Mouse (Mus musculus): ENCODE measurements at regions not wholly inside any gene's neighbourhood (a gene's known extent, or its start where the extent isn't known, plus 50 kb on each side); places are given as distances from the start of the nearest gene placed in this dataset.
A peak's percentile ranks its signal among the peaks of the same experiment; 100 is the strongest.

GRCm38 (mm10) chr16:18683556-18683955 is 53.8 kb upstream of the Sept5 start:
- Histone ChIP-seq H3K27me3 (replicated peaks) (no peaks in the 10 kb centered on the region), H3K36me3 (no peaks in the 10 kb centered on the region), H3K9me3 (no peaks in the 10 kb centered on the region), H3K27ac (no peak overlapping the region), H3K4me1 (peaks cover 9% of the 10 kb centered on the region), H3K4me3 (replicated peaks) (no peak overlapping the region), H3K4me2 (no peak overlapping the region), H3K9ac (no peak overlapping the region)
- no peak for ATAC-seq (ENCODE audit: insufficient read depth, low FRiP score, low read depth)
- 47% methylated on average over 6 of the region's 6 CpGs for WGBS

DNA sequence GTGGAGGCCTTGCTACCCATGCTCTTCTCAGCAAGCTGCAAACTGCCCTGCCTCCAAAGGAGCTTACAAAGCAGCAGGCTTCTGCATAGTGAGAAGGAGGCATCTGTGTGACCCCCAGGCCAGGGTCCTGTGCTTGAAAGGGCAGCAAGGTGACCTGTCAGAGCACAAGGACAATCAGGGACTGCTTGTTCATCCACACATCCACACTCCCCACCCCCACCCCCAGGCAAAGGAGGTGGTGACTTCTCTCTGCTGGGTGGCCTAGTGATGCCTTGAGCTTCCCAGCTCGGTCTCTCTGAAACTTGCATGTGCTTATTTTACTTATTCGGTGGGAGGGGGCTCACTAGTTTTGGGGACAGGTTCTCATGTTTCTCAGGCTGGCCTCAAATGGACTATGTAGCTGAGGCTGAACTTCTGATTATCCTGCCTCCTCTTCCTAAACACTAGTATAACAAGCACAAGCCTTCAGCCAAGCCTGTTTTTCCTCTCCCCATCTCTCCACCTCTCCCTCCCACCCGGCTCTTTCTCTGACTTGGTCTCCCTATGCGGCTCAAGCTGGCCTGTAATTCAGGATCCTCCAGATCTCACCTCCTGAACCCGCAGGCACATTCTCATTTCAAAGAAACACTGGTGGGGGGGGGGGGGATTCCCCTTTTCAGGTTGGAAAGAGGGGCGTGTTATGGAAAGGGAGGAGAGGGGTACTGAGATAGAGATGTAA is 56.4 kb upstream of the Sept5 start:
- ATAC-seq (ENCODE audit: insufficient read depth, low FRiP score, low read depth), result no peak
- Histone ChIP-seq H3K27ac (0 out of 2 replicates have a peak overlapping the region, but pooled peaks have one; percentile 26), H3K4me2 (no peak overlapping the region)

DNA sequence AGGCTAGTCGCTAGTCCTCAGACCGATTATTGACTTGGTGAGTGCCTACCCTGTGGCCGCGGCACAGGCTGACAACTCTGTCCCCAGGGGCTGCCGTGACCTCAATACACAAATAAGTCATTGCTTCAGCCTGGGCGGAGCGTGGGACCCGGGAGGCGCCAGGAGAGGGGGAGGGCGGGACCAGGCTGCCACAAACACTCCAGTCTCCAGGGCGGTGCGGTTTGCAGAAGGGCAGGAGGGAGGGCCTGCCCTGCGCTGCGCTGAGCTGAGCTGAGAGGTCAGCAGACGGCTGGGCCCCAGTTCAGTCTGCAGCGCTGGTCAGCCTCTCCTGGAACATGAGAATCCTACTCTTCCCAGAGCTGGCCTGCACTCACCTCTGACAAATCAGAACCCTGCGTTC is 57.2 kb upstream of the Sept5 start:
- peak; percentile 94 for ATAC-seq (ENCODE audit: insufficient read depth, low FRiP score, low read depth)
- peaks cover 9% of the 10 kb centered on the region for H3K4me1 ChIP-seq
- no peaks in the 10 kb centered on the region for H3K9me3 ChIP-seq
- peak overlapping the region; percentile 51 for H3K4me2 ChIP-seq
- peak overlapping the region; percentile 57 for H3K27ac ChIP-seq
- H3K27me3 ChIP-seq (replicated peaks), result no peaks in the 10 kb centered on the region
- H3K36me3 ChIP-seq, result no peaks in the 10 kb centered on the region
- H3K9ac ChIP-seq, result no peak overlapping the region
- 1% methylated on average over 16 of the region's 17 CpGs for WGBS
- H3K4me3 ChIP-seq (replicated peaks), result peak overlapping the region; percentile 18

More for the DNA sequence above, 56.4 kb upstream of the Sept5 start:
- Histone ChIP-seq H3K4me3 (replicated peaks) (no peak overlapping the region), H3K9me3 (no peaks in the 10 kb centered on the region), H3K9ac (no peak overlapping the region), H3K4me1 (peaks cover 9% of the 10 kb centered on the region), H3K27me3 (replicated peaks) (no peaks in the 10 kb centered on the region), H3K36me3 (no peaks in the 10 kb centered on the region)
- 16% methylated on average over 6 of the region's 6 CpGs for WGBS

DNA sequence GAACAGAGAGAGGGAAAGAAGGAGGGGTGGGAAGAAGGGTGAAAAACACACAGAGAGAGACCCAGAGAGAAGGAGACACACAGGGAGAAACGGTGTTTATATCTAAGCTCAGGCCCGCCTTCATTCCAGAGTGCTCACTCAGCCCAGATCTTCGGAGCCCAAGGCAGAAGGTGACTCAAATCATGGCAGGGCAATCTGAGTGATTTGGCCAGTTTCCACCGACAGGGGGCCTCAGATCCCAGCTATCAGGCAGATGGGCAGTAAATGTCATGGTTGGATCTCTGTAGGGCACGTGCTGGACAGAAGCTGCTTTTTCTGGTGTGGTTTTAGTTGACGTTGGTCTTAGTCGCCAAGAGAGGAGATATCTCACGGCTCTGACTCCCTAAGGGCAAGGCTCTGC is 57.6 kb upstream of the Sept5 start:
- no peak overlapping the region for H3K9ac ChIP-seq
- no peaks in the 10 kb centered on the region for H3K27me3 ChIP-seq (replicated peaks)
- H3K4me1 ChIP-seq, result peaks cover 9% of the 10 kb centered on the region
- ATAC-seq (ENCODE audit: insufficient read depth, low FRiP score, low read depth), result peak; percentile 32; the same call in 1 of the 2 replicates
- no peaks in the 10 kb centered on the region for H3K9me3 ChIP-seq
- WGBS, result 7% methylated on average over 8 of the region's 8 CpGs
- peak overlapping the region; percentile 57 for H3K27ac ChIP-seq
- H3K4me2 ChIP-seq, result peak overlapping the region; percentile 51
- peak overlapping the region; percentile 18 for H3K4me3 ChIP-seq (replicated peaks)
- H3K36me3 ChIP-seq, result no peaks in the 10 kb centered on the region

- ATAC-seq (ENCODE audit: insufficient read depth, low FRiP score, low read depth), result no peak
- H3K27me3 ChIP-seq (replicated peaks), result no peaks in the 10 kb centered on the region
- 59% methylated on average over 5 of the region's 5 CpGs for WGBS
- H3K27ac ChIP-seq, result no peak overlapping the region
- no peaks in the 10 kb centered on the region for H3K36me3 ChIP-seq
- no peaks in the 10 kb centered on the region for H3K9me3 ChIP-seq
- H3K4me3 ChIP-seq (replicated peaks), result no peak overlapping the region
- H3K9ac ChIP-seq, result no peak overlapping the region
- H3K4me2 ChIP-seq, result no peak overlapping the region
- peaks cover 4% of the 10 kb centered on the region; the same call in 1 of the 2 replicates for H3K4me1 ChIP-seq
These were observed 65.8 kb upstream of the Sept5 start for GRCm38 (mm10) chr16:18695596-18695995.

DNA sequence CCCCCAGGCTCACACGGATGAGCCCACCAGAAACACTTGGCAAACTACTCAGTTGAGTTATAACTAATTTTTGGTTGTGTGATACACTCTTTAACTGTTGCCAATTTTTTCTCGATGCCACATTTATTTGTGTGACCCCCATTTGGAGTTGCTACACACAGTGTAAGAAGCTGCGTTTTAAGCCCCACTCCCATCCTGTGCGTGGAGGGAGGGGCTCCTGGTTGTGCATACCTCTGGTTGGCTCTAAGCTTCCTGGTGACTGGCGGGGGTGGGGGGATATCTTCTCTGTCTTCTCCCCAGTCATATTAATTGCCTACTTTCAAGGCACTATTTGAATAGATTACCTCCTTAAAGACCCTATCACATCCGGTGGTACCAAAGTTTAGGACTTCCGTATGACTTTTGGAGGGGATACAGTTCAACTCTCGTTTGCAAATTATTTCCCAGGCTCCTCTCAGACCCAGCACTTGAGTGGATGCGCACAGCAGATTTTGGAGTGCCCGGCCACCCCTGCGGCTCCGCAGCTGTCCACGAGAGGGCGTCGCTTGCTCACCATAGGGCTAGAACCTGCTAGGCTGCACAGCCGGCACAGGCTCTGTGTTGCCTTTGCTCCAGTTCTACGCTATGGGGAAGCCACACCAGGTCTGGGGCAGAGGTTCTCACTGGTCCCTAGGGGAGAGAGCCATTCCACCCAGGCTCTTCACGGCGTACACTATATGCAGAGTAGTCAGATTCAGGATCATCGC is 66.5 kb upstream of the Sept5 start:
- Histone ChIP-seq H3K9me3 (no peaks in the 10 kb centered on the region), H3K4me1 (peaks cover 4% of the 10 kb centered on the region; the same call in 1 of the 2 replicates), H3K4me2 (peak overlapping the region; percentile 29; the same call in 1 of the 2 replicates), H3K27me3 (replicated peaks) (no peaks in the 10 kb centered on the region), H3K9ac (no peak overlapping the region), H3K36me3 (no peaks in the 10 kb centered on the region), H3K4me3 (replicated peaks) (no peak overlapping the region), H3K27ac (no peak overlapping the region)
- peak; percentile 44; the same call in 1 of the 2 replicates for ATAC-seq (ENCODE audit: insufficient read depth, low FRiP score, low read depth)
- 10% methylated on average over 20 of the region's 20 CpGs for WGBS

- Histone ChIP-seq H3K9ac (no peak overlapping the region), H3K4me2 (peak overlapping the region; percentile 29; the same call in 1 of the 2 replicates), H3K9me3 (no peaks in the 10 kb centered on the region), H3K27ac (no peak overlapping the region), H3K4me3 (replicated peaks) (no peak overlapping the region), H3K4me1 (peaks cover 4% of the 10 kb centered on the region; the same call in 1 of the 2 replicates), H3K36me3 (no peaks in the 10 kb centered on the region), H3K27me3 (replicated peaks) (no peaks in the 10 kb centered on the region)
- ATAC-seq (ENCODE audit: insufficient read depth, low FRiP score, low read depth), result no peak
- WGBS, result 66% methylated on average over 5 of the region's 5 CpGs
These were observed 67.0 kb upstream of the Sept5 start for GRCm38 (mm10) chr16:18696820-18697168.

DNA sequence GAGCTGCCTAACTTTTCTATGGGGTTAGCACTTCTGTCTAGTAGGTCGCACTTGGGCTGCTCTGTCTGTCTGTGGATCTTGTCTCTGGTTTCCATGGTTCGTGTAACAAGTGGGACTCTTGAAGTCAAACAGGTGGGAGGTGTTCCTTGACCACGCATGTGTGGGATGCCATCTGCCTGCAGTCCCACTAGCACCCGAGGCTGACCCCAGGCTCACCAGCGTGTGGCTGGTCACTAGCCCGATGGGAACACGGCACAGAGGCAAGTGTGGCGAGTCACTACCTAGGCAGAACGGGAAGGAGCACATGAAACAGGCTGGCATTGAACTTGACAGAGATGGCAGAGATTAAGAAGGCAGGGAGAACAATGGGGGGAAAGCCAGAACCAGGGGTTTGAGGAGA is 72.5 kb upstream of the Cldn5 start:
- Histone ChIP-seq H3K4me1 (peaks cover 6% of the 10 kb centered on the region; the same call in 1 of the 2 replicates), H3K4me3 (replicated peaks) (no peak overlapping the region), H3K9me3 (no peaks in the 10 kb centered on the region), H3K4me2 (no peak overlapping the region), H3K9ac (no peak overlapping the region), H3K27ac (no peak overlapping the region), H3K27me3 (replicated peaks) (no peaks in the 10 kb centered on the region), H3K36me3 (no peaks in the 10 kb centered on the region)
- no peak for ATAC-seq (ENCODE audit: insufficient read depth, low FRiP score, low read depth)
- WGBS, result 55% methylated on average over 9 of the region's 9 CpGs

DNA sequence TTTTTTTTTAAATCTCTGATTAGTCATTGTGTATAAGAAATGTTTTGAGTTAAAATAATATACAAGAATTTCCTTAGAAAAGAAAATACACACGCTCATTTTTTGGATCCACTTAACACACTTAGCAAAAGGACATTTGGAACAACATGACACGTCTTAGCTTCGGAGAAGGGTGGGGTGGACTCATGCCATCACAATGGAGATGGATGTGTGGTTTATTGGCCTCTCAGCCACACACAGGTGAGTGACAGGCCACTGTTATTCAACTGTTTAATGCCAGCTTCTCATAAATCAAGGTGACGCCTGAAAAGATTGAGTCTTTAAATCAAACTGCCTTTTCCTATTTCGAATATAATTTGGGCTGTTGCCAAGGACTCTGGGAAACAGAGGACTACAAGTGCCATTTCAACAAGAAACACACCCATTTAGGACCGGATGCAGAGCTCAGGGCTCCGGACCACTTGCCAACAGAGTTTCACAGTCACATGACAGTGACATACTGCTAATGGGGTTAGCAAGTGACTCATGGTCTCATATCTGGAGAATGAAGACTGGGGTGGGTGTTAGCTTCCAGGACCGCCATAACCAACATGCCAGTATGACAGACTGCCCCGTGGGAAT is 71.5 kb upstream of the Cldn5 start:
- peaks cover 6% of the 10 kb centered on the region; the same call in 1 of the 2 replicates for H3K4me1 ChIP-seq
- H3K4me2 ChIP-seq, result no peak overlapping the region
- H3K27me3 ChIP-seq (replicated peaks), result no peaks in the 10 kb centered on the region
- H3K27ac ChIP-seq, result no peak overlapping the region; the same call in 1 of the 2 replicates
- no peaks in the 10 kb centered on the region for H3K36me3 ChIP-seq
- H3K4me3 ChIP-seq (replicated peaks), result no peak overlapping the region
- WGBS, result 35% methylated on average over 9 of the region's 9 CpGs
- no peaks in the 10 kb centered on the region for H3K9me3 ChIP-seq
- no peak overlapping the region for H3K9ac ChIP-seq
- ATAC-seq (ENCODE audit: insufficient read depth, low FRiP score, low read depth), result 0 out of 2 replicates have a peak, but pooled peaks have one; percentile 28

DNA sequence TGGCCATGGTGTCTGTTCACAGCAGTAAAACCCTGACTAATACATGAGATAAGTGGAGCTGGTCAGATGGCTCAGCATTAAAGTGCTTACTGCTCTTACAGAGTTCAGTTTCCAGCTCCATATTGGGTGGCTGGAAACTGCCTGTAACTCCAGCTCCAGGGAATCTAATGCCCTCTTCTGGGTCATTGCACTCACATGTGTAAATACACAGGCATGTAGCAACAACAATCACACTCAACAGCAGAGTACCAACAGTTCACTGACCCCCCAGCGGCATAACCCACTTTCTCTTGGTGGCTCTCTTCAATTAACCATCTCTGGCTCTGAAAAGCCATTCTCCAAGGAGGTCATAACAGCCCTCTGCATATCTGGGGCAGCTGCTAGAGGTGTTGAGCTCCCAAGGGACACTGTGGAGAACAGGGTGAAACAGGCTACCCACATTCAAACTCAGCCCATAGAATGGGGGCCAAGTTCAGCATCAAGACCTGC is 65.0 kb upstream of the Cldn5 start:
- no peak overlapping the region for H3K4me3 ChIP-seq (replicated peaks)
- WGBS, result 79% methylated on average over 1 of the region's 1 CpGs

GRCm38 (mm10) chr16:18713017-18713416 is 63.6 kb upstream of the Cldn5 start:
- H3K27me3 ChIP-seq (replicated peaks), result no peaks in the 10 kb centered on the region
- no peak overlapping the region for H3K9ac ChIP-seq
- H3K4me2 ChIP-seq, result no peak overlapping the region
- no peaks in the 10 kb centered on the region for H3K9me3 ChIP-seq
- no peak for ATAC-seq (ENCODE audit: insufficient read depth, low FRiP score, low read depth)
- H3K4me3 ChIP-seq (replicated peaks), result no peak overlapping the region
- H3K4me1 ChIP-seq, result no peaks in the 10 kb centered on the region
- no peak overlapping the region for H3K27ac ChIP-seq
- WGBS, result 56% methylated on average over 5 of the region's 5 CpGs
- H3K36me3 ChIP-seq, result no peaks in the 10 kb centered on the region

More for the DNA sequence above, 65.0 kb upstream of the Cldn5 start:
- Histone ChIP-seq H3K27ac (no peak overlapping the region), H3K36me3 (no peaks in the 10 kb centered on the region), H3K4me2 (no peak overlapping the region), H3K9me3 (no peaks in the 10 kb centered on the region), H3K9ac (no peak overlapping the region), H3K4me1 (no peaks in the 10 kb centered on the region), H3K27me3 (replicated peaks) (no peaks in the 10 kb centered on the region)
- ATAC-seq (ENCODE audit: insufficient read depth, low FRiP score, low read depth), result no peak

- Histone ChIP-seq H3K36me3 (no peaks in the 10 kb centered on the region), H3K4me3 (replicated peaks) (no peak overlapping the region), H3K9ac (no peak overlapping the region), H3K9me3 (no peaks in the 10 kb centered on the region), H3K4me2 (no peak overlapping the region), H3K27ac (no peak overlapping the region), H3K4me1 (no peaks in the 10 kb centered on the region), H3K27me3 (replicated peaks) (no peaks in the 10 kb centered on the region)
- WGBS, result 66% methylated on average over 3 of the region's 3 CpGs
- ATAC-seq (ENCODE audit: insufficient read depth, low FRiP score, low read depth), result no peak
These were observed 61.3 kb upstream of the Cldn5 start for GRCm38 (mm10) chr16:18715381-18715780.

Data from stomach, embryonic 15.5 days (tissue).